Mouse (Mus musculus): ENCODE measurements around the gene Abca4. TPM values are rescaled to one million over a fixed set of nuclear protein-coding genes. Genes with fewer than 3 reads are reported as not detected.
"Not testable (repeated sequence)": the region's sequence is repeated elsewhere in the genome, so short reads cannot be mapped to it uniquely, and the experiment has no call there.

The Abca4 gene
- polyA plus RNA-seq, 1 experiment from 2014 or later, result 1.2 TPM

- 74% methylated on average over 7 of the region's 7 CpGs for WGBS
- Histone ChIP-seq H3K27me3 (no peaks in the 10 kb centered on the region), H3K9ac (no peak overlapping the region)
These were observed 166.6 kb downstream of the Abca4 start for GRCm38 (mm10) chr3:122210846-122211245.

GRCm38 (mm10) chr3:122211446-122212125 lies 167.3 kb downstream of the Abca4 start:
- Histone ChIP-seq H3K4me3 (no peak overlapping the region), H3K4me1 (replicated peaks) (no peaks in the 10 kb centered on the region), H3K27me3 (no peaks in the 10 kb centered on the region), H3K9ac (no peak overlapping the region), H3K36me3 (no peaks in the 10 kb centered on the region), H3K9me3 (no peaks in the 10 kb centered on the region), H3K27ac (replicated peaks) (no peak overlapping the region), H3K4me2 (no peak overlapping the region)
- 80% methylated on average over 13 of the region's 13 CpGs for WGBS
- no peak for ATAC-seq (ENCODE audit: low read depth)

More at GRCm38 (mm10) chr3:122210846-122211245, 166.6 kb downstream of the Abca4 start:
- no peak for ATAC-seq (ENCODE audit: low read depth)
- H3K4me2 ChIP-seq, result no peak overlapping the region
- no peaks in the 10 kb centered on the region for H3K36me3 ChIP-seq
- H3K27ac ChIP-seq (replicated peaks), result no peak overlapping the region
- H3K4me3 ChIP-seq, result no peak overlapping the region
- no peaks in the 10 kb centered on the region for H3K9me3 ChIP-seq
- no peaks in the 10 kb centered on the region for H3K4me1 ChIP-seq (replicated peaks)

GRCm38 (mm10) chr3:122221240-122222036 lies 177.2 kb downstream of the Abca4 start:
- no peak overlapping the region for H3K4me2 ChIP-seq
- no peak overlapping the region for H3K27ac ChIP-seq (replicated peaks)
- H3K4me1 ChIP-seq (replicated peaks), result no peaks in the 10 kb centered on the region
- H3K9ac ChIP-seq, result no peak overlapping the region
- 97% methylated on average over 3 of the region's 3 CpGs for WGBS
- H3K36me3 ChIP-seq, result no peaks in the 10 kb centered on the region
- no peak for ATAC-seq (ENCODE audit: low read depth)
- no peaks in the 10 kb centered on the region for H3K9me3 ChIP-seq
- H3K27me3 ChIP-seq, result no peaks in the 10 kb centered on the region
- H3K4me3 ChIP-seq, result no peak overlapping the region

- not testable (repeated sequence) for H3K36me3 ChIP-seq; H3K4me1 ChIP-seq (replicated peaks); ATAC-seq (ENCODE audit: low read depth); H3K4me3 ChIP-seq; H3K4me2 ChIP-seq; H3K9me3 ChIP-seq; H3K27me3 ChIP-seq; H3K9ac ChIP-seq; H3K27ac ChIP-seq (replicated peaks)
- 77% methylated on average over 6 of the region's 6 CpGs for WGBS
These were observed 182.7 kb downstream of the Abca4 start for GRCm38 (mm10) chr3:122226972-122227371.

Other genes starting within 250 kb of the Abca4 start
- 63.2 and 75.3 TPM in 2 replicates for gene Abcd3, start 229.1 kb upstream of the Abca4 start, polyA plus RNA-seq (2015; fragmentation: Nextera tagmentation; extraction: Ambion mirVana)
- 28.0 and 33.7 TPM in 2 replicates for gene Arhgap29, start 91.9 kb upstream of the Abca4 start, polyA plus RNA-seq (2015; fragmentation: Nextera tagmentation; extraction: Ambion mirVana)
- gene Gclm, start 201.1 kb downstream of the Abca4 start, polyA plus RNA-seq (2015; fragmentation: Nextera tagmentation; extraction: Ambion mirVana), result 41.2 and 48.4 TPM in 2 replicates
- 56.6 and 61.0 TPM in 2 replicates for gene Dnttip2, start 229.9 kb downstream of the Abca4 start, polyA plus RNA-seq (2015; fragmentation: Nextera tagmentation; extraction: Ambion mirVana)
- gene Bcar3, start 249.7 kb downstream of the Abca4 start, polyA plus RNA-seq (2015; fragmentation: Nextera tagmentation; extraction: Ambion mirVana), result 9.1 and 9.4 TPM in 2 replicates